Mouse (Mus musculus) ES-E14 (cell line): ENCODE results near the gene Itfg1.

ENCODE experiments used
- CHD2 ChIP-seq: IDR thresholded peaks from 2 replicates; pipeline ENCODE4 v1.6.1; 2014; ENCODE audit warnings: mild to moderate bottlenecking, low read depth, low read length, inconsistent platforms
- HCFC1 ChIP-seq: IDR thresholded peaks from 2 replicates; pipeline ENCODE4 v1.6.1; 2012; ENCODE audit warnings: low read length, inconsistent platforms, borderline replicate concordance; ENCODE audit not compliant: insufficient read depth
- MAFK ChIP-seq: IDR thresholded peaks from 2 replicates; pipeline ENCODE4 v1.6.1; 2014; ENCODE audit warnings: mild to moderate bottlenecking, low read depth, low read length, inconsistent platforms; ENCODE audit not compliant: insufficient read depth
- ZC3H11A ChIP-seq: IDR thresholded peaks from 2 replicates; pipeline ENCODE4 v1.6.1; 2012; ENCODE audit warnings: low read depth, mild to moderate bottlenecking, inconsistent platforms, low read length, borderline replicate concordance
- ZNF384 ChIP-seq: IDR thresholded peaks from 2 replicates; pipeline ENCODE4 v1.6.1; 2012; ENCODE audit warnings: low read depth, low read length, inconsistent platforms

DNA sequence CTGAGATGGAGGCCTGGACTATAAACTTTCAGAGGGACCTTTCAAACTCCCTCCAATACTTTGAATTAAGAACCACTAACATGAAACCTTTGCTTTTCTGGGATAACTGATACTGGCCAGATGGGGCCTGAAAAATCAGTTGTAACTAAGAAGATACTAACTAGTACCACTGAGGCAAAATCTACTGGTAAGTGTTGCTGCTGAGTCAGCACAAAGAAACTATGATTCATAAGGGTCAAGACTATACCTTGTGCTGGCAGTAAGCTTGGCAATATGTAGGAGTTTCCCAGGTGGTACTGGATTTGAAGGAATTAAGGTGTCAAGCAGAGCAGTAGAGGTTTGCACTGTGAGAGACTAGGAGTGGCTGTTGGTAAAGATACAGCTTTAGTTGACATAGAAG lies 27.1 kb downstream of the Itfg1 start:
- TF ChIP-seq ZC3H11A, result no peak
- no peak for TF ChIP-seq ZNF384
- no peak for TF ChIP-seq HCFC1
- peak; percentile 85 for TF ChIP-seq MAFK
- TF ChIP-seq CHD2, result no peak
